Mouse (Mus musculus) brown adipose tissue, adult 24 weeks (tissue): ENCODE results near the gene Acap2. TPM values are rescaled to one million over a fixed set of nuclear protein-coding genes. Genes with fewer than 3 reads are reported as not detected.
A peak's percentile ranks its signal among the peaks of the same experiment; 100 is the strongest.

ENCODE experiments used
- H3K27ac ChIP-seq: fragments of 200-500 bp; replicated peaks from 2 replicates; pipeline ENCODE4 v1.5.1; 2012; ENCODE audit warnings: low read depth, mild to moderate bottlenecking, low read length
- H3K4me1 ChIP-seq: fragments of 200-500 bp; 2 replicates; pipeline ENCODE4 v1.6.1; 2012; ENCODE audit warnings: low read length, mixed read lengths; ENCODE audit not compliant: control insufficient read depth, insufficient read depth, insufficient read length
- H3K4me3 ChIP-seq: fragments of 200-500 bp; 2 replicates; pipeline ENCODE4 v1.5.1; 2012; ENCODE audit warnings: low read depth, mild to moderate bottlenecking, low read length, moderate library complexity; ENCODE audit not compliant: insufficient read depth
- polyA plus RNA-seq: library from polyadenylated mRNA; stranded (reverse); fragments of >200 nt; gene quantifications from 2 replicates; pipeline ENCODE4 v1.2.4, GENCODE M21; 2012; ENCODE audit not compliant: missing spikeins, insufficient read depth, insufficient read length

Acap2 gene
- polyA plus RNA-seq, 1 experiment, result 9.5 TPM

DNA sequence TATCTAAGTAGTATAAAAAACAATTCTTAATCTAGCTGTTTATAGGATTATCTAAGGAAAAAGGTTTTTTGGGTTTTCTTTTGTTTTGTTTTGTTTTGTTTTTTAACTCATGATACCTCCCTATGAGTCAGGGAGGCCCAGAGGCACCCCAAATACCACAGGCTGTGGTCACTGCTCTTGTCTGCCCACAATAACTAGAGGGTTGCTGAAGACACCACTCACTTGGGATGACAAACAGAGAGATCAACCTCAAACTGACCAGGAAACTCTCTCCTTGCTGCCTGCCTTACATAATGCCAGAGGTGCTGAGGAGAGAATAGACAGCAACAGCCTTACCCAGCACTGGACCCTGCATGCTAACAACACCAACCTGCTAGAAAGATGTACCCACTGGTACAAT, 87.4 kb downstream of the Acap2 start:
- H3K4me3 ChIP-seq, result no peak overlapping the region
- H3K27ac ChIP-seq, result no peak overlapping the region
- no peaks in the 10 kb centered on the region for H3K4me1 ChIP-seq

DNA sequence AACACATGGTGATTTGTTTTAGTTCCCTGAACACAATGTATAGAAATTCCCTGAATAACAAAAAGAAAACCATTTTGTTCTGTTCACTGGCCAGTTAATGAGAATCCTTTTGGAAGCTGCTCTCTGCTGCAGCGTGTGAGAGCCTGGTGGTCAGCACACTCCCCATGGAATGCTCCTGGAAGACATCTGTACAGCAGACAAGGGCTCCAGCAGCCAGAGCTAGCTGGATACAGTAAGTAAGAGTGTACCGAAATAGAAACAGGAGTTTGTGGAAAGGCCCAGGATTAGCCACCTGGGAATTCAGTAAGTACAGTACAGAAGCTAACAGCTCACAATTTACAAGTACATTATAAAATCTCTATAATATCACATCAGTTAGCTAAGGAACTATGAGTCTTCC, 99.7 kb downstream of the Acap2 start:
- H3K4me1 ChIP-seq, result no peaks in the 10 kb centered on the region
- H3K27ac ChIP-seq, result no peak overlapping the region
- H3K4me3 ChIP-seq, result no peak overlapping the region

DNA sequence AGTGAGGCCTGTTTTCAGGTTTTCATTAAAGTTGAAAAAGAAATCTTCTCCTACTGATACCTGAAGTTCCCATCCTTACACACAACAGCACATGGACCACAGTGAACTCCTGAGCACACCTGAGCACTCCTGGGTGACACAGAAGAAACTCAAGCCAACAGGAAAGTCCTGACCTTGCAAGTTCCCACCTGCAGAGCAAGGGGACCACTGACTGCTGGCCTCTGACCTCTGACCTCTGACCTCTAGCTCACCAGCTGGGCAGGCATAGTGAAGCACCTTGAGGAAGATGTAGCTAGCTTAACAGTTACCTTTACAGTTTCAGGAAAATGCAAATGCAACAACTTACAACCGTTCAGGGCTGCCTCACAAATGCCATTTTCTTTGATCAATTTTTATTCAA, 101.1 kb downstream of the Acap2 start:
- H3K4me3 ChIP-seq, result no peak overlapping the region
- no peak overlapping the region for H3K27ac ChIP-seq
- H3K4me1 ChIP-seq, result no peaks in the 10 kb centered on the region

DNA sequence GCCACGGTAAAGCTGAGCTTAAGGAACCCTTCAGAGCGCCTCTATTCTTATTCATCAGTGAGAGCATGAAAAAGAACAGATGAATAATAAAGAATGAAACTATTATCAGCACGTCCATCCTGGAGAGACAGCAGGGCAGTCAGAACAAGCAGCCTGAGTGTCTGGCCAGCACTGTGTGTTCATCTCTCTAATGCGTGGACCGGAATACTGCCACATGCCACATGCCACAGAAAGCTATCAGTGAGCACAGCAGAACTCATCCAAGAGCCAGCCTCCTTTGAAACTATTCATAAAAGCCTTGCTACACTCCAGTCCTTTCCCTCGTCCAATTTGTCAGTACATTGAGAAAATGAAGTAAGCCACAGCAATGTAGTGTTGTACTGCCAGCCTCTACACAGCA, 107.0 kb downstream of the Acap2 start:
- Histone ChIP-seq H3K4me3 (no peak overlapping the region), H3K27ac (no peak overlapping the region), H3K4me1 (no peaks in the 10 kb centered on the region)

DNA sequence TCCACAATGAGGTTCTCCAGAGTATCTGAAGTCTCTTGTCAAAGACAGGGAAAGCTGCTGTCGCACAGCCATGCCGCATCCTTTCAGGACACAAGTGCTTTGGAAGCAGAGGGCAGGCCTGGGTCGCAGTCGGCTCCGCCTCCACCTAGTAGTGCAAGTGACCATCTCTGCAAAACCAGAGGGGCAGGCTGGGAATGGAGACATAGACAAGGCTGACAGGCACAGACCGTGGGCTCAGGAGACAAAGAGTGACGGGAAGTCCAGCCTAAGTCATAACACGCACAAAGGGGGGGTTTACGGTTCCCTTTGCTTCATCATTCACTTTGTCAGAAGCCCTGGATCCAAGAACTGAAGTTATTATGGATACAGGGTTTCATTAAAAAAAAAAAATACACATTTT, 107.9 kb downstream of the Acap2 start:
- Histone ChIP-seq H3K4me1 (no peaks in the 10 kb centered on the region), H3K27ac (no peak overlapping the region), H3K4me3 (no peak overlapping the region)

DNA sequence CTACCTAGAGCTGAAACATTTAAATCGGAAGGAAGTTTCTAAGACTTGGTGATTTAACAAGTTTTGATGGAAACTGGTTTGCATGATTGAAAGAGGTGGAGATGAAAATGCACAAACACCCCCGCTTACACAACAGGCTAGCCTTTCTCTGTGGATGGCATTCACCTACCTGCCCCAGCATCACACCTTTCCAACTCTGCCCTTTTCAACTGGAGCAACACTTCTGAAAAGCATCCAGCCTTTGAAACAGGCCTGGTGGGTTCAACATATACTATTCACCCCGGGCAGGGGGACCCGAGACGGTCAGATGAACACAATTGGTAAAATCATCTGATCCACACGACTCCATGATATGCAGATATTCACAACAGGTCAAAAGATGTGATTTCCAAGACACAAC, 119.2 kb downstream of the Acap2 start:
- peaks cover 4% of the 10 kb centered on the region; the same call in 1 of the 2 replicates for H3K4me1 ChIP-seq
- no peak overlapping the region for H3K4me3 ChIP-seq
- H3K27ac ChIP-seq, result no peak overlapping the region

DNA sequence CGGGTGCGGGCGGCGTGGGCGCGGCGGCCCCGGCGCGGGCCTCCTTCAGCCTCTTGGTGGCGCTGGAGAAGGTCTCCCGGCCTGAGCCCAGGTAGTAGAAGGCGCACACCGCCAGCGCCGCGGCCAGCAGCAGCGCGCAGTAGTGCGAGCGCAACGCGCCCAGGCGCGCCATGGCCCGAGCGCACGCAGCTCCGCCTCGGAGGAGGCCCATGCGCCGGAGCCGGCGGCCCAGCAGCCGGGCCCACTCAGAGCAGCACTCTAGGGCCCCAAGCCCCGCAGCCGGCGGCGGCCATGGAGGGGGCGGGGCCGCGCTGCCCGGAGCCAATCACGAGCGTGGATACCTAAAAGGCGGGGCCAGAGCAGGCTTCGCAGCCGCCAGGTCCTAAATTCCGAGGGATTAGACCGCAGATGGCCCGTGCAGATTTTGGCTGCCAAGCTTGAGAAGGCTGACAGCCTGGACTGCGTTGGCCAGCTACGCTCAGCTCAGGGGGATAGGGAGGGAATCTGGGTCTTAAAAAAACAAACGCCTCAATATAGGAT, 119.8 kb downstream of the Acap2 start, which contains the start of gene Xxylt1:
Gene Xxylt1, minus strand, starts transcription at position 308 of the 540 bp plus-strand sequence.
- H3K27ac ChIP-seq, result no peak within 1 kb of the TSS
- peaks cover 4% of the 10 kb centered on the region; the same call in 1 of the 2 replicates for H3K4me1 ChIP-seq
- H3K4me3 ChIP-seq, result peak within 1 kb of the TSS; percentile 92

DNA sequence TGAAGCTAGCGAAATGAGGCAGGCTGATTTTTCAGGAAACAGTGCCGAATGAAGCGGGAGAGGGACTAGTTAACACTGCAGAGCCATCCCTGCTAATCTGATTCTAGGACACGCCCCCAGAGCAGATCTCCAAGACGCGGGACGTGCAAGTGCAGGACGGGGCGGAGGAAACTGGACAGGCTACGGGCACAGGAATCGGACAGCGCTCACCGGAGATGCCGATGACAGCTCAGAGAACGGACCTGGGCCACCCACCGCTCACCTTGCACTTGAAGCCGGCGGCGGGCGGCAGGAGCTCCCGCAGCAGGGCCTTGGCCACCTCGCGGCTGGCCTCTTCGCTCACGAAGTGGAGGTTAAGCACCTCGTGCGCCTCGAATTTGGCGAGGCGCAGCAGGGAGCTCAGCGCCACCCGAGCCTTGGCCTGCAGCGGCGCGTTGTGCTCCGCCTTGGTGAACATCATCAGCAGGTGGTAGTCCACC, 120.4 kb downstream of the Acap2 start:
- H3K27ac ChIP-seq, result no peak overlapping the region
- H3K4me1 ChIP-seq, result peaks cover 4% of the 10 kb centered on the region; the same call in 1 of the 2 replicates
- peak overlapping the region; percentile 92 for H3K4me3 ChIP-seq

DNA sequence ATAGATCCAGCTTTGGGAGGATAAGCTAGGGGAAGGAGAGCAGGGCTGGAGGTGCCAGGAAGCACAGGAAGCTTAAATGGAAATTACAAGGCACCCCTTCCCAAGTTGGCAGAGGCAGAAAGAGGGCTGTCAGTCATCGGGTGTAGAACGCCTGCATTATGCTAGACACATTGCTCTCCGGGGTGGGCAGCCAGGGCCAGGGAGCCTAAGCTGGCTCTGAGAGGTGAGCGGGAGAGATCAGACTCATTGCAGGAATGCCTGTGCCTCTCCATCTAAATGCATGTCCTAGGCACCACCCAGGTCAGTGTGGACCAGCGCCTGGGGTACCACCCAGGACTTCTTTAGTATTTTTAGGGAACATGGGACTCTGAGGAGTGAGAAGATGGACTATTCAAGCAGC, 123.6 kb downstream of the Acap2 start:
- no peak overlapping the region for H3K4me3 ChIP-seq
- H3K4me1 ChIP-seq, result peaks cover 4% of the 10 kb centered on the region; the same call in 1 of the 2 replicates
- H3K27ac ChIP-seq, result no peak overlapping the region

DNA sequence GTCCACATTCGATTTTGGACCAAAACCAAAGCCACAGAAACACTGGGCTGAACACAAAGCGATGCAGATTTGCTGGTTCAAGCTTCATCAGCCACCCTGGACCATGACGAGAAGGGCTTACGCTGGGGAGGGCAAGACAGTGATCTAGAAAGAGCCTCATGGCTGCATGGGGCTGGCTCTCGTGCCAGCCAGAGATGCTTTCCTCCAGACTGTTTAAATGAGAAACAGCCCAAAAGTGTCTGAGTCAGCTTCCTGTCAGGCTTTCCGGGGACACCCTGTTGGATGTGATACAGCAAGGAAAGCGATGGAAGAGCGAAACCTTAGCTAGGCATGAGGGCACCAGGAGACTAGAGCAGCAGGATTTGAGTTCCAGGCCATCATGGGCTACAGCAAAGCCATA, 124.6 kb downstream of the Acap2 start:
- no peak overlapping the region for H3K27ac ChIP-seq
- H3K4me1 ChIP-seq, result peaks cover 4% of the 10 kb centered on the region; the same call in 1 of the 2 replicates
- no peak overlapping the region for H3K4me3 ChIP-seq

DNA sequence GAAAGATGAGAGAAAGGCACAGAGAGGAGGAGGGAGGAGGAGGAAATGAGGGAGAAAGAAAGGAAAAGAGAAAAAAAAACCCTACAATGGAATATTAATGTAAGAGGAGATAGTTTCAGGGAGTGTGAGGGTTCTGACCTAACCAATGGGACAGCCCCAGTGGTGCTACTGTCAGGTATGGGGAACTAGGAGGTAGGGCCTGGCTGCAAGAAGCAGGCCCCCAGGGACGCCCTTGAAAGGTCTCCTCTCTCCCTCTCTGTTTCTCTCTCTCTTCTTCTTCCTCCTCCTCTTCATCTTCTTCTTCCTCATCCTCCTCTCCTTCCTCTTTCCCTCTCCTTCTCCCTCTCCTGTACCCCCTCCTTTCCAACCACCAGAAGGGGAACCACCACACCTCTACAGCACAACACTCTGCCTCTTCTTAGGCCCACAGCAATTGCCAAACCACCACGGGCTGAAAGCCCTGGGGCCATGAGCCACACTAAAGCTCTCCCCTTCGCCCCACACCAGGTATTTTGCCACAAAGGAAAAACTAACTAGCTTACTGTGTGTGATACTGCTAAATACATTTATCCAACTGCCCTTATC, 126.6 kb downstream of the Acap2 start:
- no peak overlapping the region for H3K27ac ChIP-seq
- H3K4me3 ChIP-seq, result no peak overlapping the region
- peaks cover 8% of the 10 kb centered on the region for H3K4me1 ChIP-seq

DNA sequence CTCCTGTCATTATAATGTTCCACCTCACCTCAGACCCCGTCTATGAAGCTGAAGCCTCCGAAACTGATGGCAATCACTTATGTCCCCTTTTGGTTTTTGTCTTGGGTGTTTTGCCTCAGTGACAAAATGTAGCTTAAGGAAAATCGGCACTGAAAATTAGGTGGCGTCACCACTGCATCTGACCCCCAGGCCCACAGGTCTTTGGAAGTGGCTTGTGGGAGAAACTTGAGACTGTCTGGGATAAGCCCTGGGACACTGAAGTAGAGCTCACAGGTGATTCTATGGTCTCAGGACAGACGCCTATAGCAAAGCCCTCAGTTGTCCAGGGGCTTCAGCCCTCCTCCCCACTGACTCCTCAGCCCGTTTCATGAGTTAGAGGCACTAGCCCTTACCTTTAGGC, 129.3 kb downstream of the Acap2 start:
- no peak overlapping the region for H3K4me3 ChIP-seq
- no peak overlapping the region for H3K27ac ChIP-seq
- peaks cover 28% of the 10 kb centered on the region for H3K4me1 ChIP-seq

DNA sequence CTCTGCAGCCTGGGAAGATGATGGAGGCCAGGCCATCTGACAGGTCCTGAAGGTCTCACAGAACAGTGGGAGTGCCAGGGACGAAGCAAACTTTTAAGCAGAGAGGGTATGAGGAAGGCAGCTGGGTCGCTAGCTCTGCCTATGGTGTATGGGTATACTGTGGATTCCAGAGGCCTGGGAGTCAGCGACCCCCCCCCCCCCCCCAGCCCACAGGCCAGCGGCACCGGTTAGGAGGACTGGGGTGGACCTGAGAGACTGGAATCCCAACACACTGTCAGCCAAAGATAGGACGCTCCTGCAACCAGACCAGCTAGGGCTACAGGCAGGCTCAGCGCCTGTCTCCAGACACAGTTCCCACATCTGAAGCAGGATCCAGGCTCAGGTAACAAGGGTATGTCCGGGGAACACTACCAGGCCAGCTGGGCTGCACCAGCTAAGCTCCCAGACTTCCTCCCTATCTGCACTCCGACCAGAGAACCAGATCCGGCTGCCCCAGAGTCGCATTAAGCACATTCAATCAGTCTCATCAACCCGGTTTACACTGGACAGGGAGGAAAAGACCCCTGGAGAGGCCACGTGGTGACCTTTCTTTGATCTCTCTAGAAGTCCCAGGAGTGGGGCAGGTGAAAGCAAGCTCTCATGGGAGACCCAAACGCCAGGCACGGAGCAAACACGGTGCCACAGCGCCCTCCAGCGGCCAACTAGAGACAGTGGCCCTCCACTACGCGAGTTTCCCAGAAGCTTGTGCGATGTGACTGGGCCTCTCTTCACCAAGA, 130.5 kb downstream of the Acap2 start:
- Histone ChIP-seq H3K4me1 (peaks cover 34% of the 10 kb centered on the region), H3K4me3 (peak overlapping the region; percentile 39), H3K27ac (peak overlapping the region; percentile 50; the same call in 1 of the 2 replicates)

DNA sequence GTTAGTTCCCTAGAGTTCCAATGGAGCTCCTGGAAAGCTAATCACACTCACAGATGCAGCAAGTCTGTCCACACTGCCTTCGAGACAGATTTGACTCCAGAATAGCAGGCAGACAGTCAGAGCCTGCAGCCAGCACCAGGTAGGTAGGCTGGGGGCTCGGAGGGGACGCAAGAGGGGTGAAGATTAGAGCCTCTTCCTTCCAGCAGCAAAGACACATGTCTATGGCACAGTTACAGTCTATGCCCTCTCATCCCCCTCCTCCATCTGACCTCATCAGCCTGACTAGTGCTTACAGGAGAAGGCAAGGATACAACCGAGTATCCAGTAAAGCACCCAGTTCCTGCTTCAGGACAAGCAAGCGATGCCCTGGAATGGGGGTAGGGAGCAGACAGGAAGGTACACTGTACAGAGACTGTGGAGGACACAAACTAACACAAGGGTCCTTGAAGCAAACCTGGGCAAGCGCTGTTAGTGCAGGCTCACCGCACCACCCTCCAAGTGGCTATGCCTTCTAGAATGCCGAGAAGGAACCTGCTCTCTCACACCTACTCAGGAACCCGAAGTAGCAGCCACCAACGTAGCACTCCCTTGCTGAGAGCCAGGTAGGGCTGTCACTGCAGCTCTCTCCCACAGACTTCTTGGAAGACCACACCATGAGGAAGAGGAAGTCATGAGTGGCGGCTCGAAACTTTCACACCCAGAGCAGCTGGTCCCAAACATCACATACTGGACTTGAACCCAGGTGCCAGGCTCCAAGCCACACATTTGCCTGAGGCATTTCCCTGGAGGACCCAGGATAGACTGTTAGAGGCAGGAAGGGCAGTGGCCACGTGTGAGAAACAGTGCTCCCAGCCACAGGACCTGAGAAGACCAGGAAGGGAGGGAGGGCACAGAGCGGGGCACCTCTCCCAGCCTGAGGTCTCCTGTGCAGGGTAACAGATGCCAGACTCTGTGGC, 131.6 kb downstream of the Acap2 start:
- Histone ChIP-seq H3K4me3 (no peak overlapping the region), H3K27ac (0 out of 2 replicates have a peak overlapping the region, but pooled peaks have one; percentile 12), H3K4me1 (peaks cover 38% of the 10 kb centered on the region)

DNA sequence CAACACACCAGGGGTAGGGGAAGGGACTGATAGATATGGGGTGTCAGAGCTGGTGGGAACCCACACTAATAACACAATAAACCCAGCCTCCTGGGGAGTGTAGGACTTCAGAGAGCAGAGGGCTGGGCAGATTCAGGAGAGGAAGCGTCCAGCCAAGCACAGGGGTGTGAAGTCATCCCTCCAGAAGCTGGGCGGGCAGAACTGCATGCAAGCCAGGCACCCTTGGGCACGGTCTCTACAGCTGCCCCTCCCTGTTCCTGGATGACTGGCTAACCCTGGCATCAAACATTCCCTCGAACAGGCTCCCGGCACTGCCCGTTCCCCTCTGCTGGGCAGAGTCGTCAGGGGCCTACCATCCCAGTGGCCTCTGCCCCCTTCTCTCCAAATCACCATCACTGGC, 132.8 kb downstream of the Acap2 start:
- H3K4me1 ChIP-seq, result peaks cover 38% of the 10 kb centered on the region
- peak overlapping the region; percentile 94 for H3K27ac ChIP-seq
- no peak overlapping the region for H3K4me3 ChIP-seq
